Mouse (Mus musculus): Measurements from ENCODE around the gene Sohlh1.
A peak's percentile ranks its signal among the peaks of the same experiment; 100 is the strongest.

The Sohlh1 gene

GRCm38 (mm10) chr2:25847226-25847625 is at the start of gene Sohlh1:
Gene Sohlh1 (minus strand): TSS chr2:25847248.
- DNase-seq: no peak

- no peak for DNase-seq
Measured at GRCm38 (mm10) chr2:25892440-25892839, 45.4 kb upstream of the Sohlh1 start.

- DNase-seq: no peak
Measured at GRCm38 (mm10) chr2:25888144-25888543, 41.1 kb upstream of the Sohlh1 start.

GRCm38 (mm10) chr2:25887226-25887625 is 40.2 kb upstream of the Sohlh1 start:
- DNase-seq: no peak

GRCm38 (mm10) chr2:25884756-25885155 is 37.7 kb upstream of the Sohlh1 start:
- DNase-seq: no peak

- no peak for DNase-seq
Measured at GRCm38 (mm10) chr2:25882276-25882675, 35.2 kb upstream of the Sohlh1 start.

GRCm38 (mm10) chr2:25879061-25879460 is 32.0 kb upstream of the Sohlh1 start:
- no peak for DNase-seq

- DNase-seq: no peak
Measured at GRCm38 (mm10) chr2:25878516-25878915, 31.5 kb upstream of the Sohlh1 start.

- no peak for DNase-seq
Measured at GRCm38 (mm10) chr2:25877736-25878268, 30.8 kb upstream of the Sohlh1 start.

GRCm38 (mm10) chr2:25877250-25877735 is 30.2 kb upstream of the Sohlh1 start:
- no peak for DNase-seq

GRCm38 (mm10) chr2:25866656-25867055 is 19.6 kb upstream of the Sohlh1 start:
- DNase-seq: no peak

GRCm38 (mm10) chr2:25865412-25865811 is 18.4 kb upstream of the Sohlh1 start:
- DNase-seq: no peak

GRCm38 (mm10) chr2:25864230-25864629 is 17.2 kb upstream of the Sohlh1 start:
- DNase-seq: no peak

- DNase-seq: peak; percentile 54
Measured at GRCm38 (mm10) chr2:25863337-25864131, 16.5 kb upstream of the Sohlh1 start, which contains the start of gene Kcnt1. Gene Kcnt1 (plus strand): TSS chr2:25863734.

- peak; percentile 27 for DNase-seq
Measured at GRCm38 (mm10) chr2:25862696-25863270, 15.7 kb upstream of the Sohlh1 start.

- DNase-seq: peak; percentile 69
Measured at GRCm38 (mm10) chr2:25862038-25862437, 15.0 kb upstream of the Sohlh1 start.

GRCm38 (mm10) chr2:25859891-25860290 is 12.8 kb upstream of the Sohlh1 start:
- peak; percentile 58 for DNase-seq

GRCm38 (mm10) chr2:25853998-25854397 is 7.0 kb upstream of the Sohlh1 start:
- no peak for DNase-seq

GRCm38 (mm10) chr2:25852626-25853025 is 5.6 kb upstream of the Sohlh1 start:
- DNase-seq: peak; percentile 37

- DNase-seq: no peak
Measured at GRCm38 (mm10) chr2:25850330-25850729, 3.3 kb upstream of the Sohlh1 start.

GRCm38 (mm10) chr2:25846516-25846915 is 532 bp downstream of the Sohlh1 start:
- no peak for DNase-seq

GRCm38 (mm10) chr2:25844097-25844496 is 3.0 kb downstream of the Sohlh1 start:
- no peak for DNase-seq

- no peak for DNase-seq
Measured at GRCm38 (mm10) chr2:25842758-25843157, 4.3 kb downstream of the Sohlh1 start.

- DNase-seq: no peak
Measured at GRCm38 (mm10) chr2:25842161-25842560, 4.9 kb downstream of the Sohlh1 start.
